Mouse (Mus musculus) heart, adult 18-20 months (tissue): ENCODE results near the gene Sept1. TPM values are rescaled to one million over a fixed set of nuclear protein-coding genes. Genes with fewer than 3 reads are reported as not detected.
A peak's percentile ranks its signal among the peaks of the same experiment; 100 is the strongest.

Source experiments
- DNase-seq, 2 experiments: peaks; one replicate each; pipeline ENCODE4 v3.0.0; 2021 to 2022; ENCODE audit warnings: mixed read lengths in 1 of 2
- long read RNA-seq, 2 experiments: library from polyadenylated mRNA; stranded (forward); transcript quantifications; one replicate each; pipeline ENCODE4 v2.0.0; 2021
- total RNA-seq, 2 experiments: library from RNA; stranded (reverse); gene quantifications; 2 replicates each; pipeline ENCODE4 v1.2.3; 2021

Gene Sept1
- 1 to 10 TPM; 3.0 to 7.7 TPM for total RNA-seq
- long read RNA-seq, experiment 1, partial matches to known transcripts: 1 of 2 reads
- long read RNA-seq, experiment 1, other reads (novel, unspliced or antisense): 0 of 2 reads
- long read RNA-seq, experiment 2, partial matches to known transcripts: 0 of 1 reads
- long read RNA-seq, experiment 2, other reads (novel, unspliced or antisense): 0 of 1 reads

DNA sequence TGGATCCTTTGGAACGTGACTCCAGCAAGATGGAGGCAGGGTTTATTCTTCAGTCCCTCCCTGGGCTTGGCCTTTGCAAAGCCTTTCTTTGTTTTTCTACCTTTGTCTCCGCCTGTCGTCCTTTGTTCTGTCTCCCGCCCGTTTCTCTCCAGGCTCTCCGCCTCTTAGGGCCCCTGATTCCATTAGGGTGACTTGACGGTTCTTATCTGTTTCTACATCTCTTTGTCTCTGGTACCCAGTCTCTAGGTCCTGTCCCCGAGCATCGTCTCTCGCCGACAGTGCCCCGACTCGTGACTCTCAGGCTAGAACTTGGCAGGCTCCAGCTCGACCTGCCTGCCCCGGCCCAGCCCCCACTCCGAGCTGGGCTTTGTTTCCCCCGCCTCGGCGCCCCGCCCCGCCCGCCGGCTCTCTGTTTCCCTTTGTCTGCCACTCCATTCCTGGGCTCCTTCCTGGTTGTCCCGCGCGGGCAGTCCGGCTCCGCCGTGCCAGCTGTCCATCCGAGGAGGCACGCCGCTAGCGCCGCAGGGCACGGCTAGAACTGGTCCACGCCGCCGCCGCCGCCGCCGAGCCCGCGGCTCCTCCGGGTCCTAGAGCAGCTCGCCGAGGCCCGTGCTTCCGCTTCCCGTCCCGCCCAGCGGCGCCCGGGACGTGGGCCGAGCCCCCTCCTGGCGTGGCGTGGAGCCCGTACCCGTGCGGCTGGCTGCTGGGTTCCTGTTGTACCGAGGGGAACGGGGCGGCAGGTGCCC is at the start of gene Sept1, which contains the start of gene Zfp553:
Sept1 (minus strand) TSS at position 509 of the 746 bp plus-strand sequence.
Zfp553 (plus strand) TSS at position 440 of the 746 bp plus-strand sequence.
- DNase-seq: peak; percentile 85 to 89

DNA sequence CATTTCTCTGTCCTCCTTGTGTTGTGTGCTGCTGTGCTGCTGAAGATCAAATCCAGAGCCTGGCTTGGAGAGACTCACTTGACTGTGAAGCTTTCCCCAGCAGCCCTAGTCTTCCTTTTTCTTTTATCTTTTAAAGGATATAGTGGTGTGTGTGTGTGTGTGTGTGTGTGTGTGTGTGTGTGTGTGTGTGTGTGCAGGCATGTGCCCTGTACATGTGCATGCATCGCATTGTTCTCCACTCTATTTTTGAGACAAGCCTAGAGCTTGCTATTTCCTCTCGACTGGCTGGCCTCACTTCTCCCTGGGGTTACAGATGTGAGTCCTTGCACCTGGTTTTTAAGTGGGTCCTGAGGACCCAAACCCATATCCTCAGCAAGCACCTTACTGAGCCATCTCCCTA is 49.3 kb upstream of the Sept1 start:
- no peak for DNase-seq

DNA sequence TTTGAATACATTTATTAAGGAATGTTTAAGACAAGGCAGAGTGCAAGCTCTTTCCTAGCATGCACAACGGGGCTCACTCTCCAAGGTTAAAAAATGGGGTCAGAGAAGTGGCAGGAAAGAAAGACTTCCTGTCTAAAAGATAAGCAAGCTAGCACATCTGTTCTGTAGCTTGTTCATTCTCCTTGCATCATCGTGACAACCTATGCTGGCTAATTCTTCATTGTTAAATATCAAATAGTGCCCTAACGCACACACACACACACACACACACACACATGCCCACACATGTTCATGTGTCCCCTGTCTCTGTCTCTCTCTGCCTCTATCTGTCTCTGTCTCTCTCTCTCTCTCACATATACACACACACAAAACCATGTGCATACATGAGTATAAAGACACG is 48.2 kb upstream of the Sept1 start:
- no peak for DNase-seq

DNA sequence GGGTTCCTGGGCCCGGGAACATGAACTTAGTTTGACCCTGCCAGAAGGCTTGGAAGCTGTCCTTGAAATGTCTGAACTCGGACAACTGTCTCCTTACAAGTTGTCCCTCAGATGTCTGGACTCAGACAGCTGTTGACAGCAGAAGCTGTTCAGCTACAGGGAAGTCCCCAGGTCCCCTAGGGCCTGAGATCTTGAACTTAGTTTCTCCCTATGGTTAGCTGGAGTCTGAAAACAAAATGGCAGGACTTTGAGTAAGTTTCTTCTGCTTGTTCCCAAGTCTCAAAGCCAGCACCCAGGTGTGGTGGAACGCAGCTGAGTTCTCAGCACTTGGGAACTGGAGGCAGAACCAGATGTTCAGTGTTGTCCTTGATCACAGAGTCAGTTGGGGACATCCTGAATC is 47.2 kb upstream of the Sept1 start:
- peak in 1 of 2 experiments; percentile 50 for DNase-seq

DNA sequence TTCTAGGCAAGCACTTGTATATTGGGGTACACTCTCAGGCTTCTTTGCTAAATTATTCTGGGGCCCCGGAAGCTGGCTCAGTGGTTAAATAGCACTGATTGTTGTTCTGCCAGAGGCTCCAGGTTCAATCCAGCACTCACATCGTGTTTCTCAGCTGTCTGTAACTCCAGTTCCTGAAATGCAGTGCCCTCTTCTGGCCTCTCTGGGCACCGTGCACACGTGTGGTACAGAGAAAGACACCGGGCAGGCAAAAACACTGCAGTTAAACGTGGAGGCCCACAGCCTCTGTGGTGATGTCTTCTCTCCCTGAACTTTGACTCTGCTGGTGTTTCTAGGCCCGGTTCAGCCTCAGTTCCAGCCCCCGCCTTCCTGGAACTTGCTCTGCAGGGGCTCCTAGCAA is 45.4 kb upstream of the Sept1 start:
- DNase-seq: peak in 1 of 2 experiments; percentile 25

DNA sequence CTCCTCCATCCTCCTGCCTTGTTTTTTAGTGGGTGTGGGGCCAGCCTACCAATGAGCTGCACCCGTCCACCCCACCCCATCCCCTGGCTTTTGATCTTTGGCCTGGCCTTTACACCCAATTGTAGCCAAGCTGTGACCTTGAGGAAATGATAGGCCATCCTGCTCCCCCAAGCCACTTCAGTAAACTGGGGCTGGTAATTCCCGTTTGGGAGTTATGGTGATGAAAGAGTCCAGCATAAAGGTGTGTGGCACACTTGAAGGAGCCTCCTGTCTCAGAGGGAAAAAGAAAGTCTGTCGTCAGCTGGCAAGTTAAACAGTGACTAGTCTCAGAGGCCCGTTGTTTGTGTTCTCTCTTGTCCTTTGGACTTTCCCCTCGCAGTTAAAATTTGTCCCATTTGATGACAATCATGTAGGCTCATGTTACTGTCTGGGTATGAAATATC is 43.6 kb upstream of the Sept1 start:
- no peak for DNase-seq

DNA sequence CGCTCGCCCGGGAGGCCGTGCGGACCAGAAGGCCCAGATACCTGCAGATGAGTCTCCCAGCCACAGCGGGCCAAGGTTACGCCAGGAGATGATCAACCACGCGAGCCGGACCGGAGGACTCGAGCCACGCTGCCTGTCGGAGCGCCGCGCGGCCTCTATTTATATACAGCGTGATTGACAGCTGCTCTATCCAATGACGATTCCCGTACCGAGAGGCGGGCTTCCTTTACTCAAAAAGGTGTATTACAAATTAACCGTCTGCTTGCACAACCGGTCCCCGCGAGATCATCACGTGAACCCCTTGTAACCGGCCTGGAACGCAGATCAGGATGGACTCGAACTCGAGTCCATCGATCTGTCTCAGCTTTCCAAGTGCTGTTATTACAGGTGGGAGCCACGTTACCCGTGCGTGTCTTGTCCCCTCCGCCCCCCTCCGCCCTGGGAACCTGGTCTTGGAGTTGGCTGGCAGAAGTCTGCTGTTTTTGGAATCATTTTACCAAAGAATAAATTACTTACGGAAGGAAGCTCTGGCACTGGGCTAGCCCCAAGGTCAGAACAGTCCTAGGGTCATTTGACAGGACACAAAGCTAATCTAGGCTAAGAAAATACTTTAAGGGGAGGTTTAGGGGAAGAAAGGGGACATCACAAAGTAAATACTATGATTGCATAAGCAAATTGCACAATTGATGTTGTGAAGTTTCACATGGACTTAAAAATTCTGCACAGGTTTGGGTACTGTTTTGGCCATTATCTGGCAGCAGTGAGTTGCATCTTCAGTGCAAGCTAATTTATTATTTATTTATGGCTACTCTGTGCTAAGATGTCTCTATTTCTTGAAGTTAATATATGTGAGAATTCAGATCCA is 41.2 kb upstream of the Sept1 start, which contains the start of gene Sephs2:
Sephs2 (minus strand) TSS at position 131 of the 865 bp plus-strand sequence.
- peak; percentile 96 to 99 for DNase-seq

DNA sequence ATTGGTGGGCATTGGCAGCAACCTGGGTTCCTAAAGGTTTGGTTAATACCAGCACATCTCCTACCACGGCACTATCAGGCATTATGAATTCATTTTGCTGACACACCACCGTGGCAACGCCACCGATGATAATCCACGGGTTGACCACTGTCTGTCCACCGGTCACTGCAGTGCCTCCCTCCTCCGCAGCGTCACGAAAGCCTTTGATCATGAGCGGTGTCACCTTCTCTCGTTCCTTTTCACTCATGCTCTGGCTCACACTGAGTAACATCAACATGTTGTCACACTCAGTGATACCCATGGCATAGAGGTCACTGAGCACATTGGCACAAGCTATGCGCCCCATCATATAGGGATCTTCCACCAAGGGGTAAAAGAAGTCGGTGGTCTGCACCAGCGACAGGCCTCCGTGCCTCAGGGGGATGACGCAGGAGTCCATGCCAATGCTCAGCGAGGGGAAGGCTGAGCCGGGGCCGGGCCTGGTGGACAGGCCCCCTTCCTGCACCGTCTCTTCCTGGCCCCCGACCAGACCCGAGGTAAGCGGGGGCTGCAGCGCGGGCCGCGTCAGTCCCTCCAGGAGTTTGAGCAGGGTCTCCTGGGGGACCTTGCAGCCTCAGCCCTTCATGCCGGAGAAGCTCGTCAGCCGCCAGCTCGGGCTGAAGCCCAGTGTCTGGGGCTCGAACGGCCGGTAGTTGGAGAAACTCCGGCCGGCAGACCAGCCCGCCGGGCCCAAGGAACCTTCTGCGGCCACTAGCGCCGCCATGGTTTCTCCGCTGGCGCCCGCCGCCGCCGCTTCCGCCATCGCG is 40.4 kb upstream of the Sept1 start:
- DNase-seq: peak in 1 of 2 experiments; percentile 45

DNA sequence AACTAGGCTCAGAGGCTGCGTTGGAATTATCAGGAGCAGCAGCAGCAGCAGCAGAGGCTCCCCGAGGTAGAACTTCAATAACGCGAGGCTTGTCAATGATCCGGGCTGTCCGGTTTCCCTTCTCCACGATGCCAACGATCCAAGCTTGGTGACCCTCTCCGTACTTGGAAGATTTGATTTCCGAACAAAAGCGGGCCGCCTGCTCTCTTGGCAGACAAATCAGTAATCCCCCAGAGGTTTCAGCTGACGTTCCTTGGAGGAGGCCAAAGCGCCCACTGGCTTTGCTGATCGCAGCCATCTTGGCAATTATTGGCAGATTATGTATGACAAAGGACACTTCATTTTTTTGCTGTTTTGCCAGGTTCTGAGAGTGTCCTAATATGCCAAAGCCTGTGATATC is 39.6 kb upstream of the Sept1 start:
- no peak for DNase-seq

DNA sequence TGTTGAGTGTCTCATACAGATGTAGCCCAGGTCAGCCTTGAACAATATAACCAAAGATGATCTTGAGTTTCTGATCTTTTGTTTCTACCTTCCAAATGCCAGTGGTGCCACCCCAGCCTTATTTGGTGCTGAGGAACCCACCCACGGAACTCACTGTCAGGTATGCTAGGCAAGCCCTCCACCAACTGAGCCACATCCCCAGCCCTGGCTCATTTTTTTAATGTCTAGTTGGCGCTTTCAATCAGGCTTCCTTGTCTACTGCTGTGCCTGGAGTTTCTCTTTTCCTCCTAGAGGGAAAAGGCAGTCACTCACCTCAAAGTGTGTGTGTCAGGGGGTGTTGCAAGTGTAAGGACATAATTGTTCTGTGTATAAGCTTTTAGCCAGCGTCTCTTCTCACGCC is 38.2 kb upstream of the Sept1 start:
- no peak for DNase-seq

DNA sequence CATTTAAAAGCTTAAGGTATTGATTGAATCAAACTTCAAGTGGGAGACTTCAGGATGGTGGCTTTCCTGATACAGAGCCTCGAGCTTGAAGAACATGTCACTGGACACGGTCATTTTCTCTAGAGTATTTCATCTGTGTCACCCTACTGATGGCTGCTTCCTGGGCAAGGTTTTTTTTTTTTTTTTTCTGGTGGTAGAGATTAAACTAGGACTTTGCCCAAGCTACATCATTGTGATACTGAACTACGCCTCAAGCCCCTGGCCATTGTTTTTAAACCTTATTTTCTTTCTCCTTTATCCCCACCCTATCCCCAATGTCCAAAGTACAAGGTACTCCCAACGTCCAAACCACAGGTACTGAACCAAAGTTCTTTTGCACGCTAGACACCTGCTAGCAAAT is 37.7 kb upstream of the Sept1 start:
- no peak for DNase-seq

DNA sequence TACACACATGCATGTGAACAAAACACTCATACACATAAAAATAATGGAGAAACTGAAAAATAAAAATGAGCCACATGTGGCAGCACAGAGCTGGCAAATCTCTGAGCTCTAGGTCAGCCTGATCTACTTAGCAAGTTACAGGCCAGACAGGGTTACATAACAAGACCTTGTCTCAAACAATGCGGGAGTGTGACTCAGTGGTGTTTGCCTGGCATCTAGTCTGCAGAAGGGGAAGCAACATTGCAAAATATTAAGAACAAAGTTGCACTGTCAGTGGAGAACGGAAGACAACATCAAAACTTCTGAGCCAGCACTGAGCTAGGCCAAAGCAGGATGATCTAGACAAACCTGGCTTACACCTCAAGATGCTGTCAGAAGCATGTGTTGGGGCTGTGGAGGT is 37.3 kb upstream of the Sept1 start:
- DNase-seq: no peak

DNA sequence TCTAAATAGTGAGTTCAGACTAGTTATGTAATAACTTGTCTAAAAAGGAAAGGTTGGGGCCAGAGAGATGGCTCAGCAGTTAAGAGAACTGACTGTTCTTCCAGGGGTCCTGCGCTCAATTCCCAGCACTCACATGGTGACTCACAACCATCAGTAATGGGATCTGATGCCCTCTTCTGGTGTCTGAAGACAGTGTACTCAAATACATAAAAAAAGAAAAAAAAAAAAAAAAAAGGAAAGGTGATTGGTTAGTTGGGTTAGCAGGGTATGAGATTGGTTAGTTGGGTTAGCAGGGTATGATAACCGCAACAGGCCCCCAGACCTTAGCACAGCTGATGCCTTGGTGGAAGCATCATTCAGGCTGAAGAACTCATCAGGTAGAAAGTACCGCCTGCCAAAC is 30.6 kb upstream of the Sept1 start:
- no peak for DNase-seq

DNA sequence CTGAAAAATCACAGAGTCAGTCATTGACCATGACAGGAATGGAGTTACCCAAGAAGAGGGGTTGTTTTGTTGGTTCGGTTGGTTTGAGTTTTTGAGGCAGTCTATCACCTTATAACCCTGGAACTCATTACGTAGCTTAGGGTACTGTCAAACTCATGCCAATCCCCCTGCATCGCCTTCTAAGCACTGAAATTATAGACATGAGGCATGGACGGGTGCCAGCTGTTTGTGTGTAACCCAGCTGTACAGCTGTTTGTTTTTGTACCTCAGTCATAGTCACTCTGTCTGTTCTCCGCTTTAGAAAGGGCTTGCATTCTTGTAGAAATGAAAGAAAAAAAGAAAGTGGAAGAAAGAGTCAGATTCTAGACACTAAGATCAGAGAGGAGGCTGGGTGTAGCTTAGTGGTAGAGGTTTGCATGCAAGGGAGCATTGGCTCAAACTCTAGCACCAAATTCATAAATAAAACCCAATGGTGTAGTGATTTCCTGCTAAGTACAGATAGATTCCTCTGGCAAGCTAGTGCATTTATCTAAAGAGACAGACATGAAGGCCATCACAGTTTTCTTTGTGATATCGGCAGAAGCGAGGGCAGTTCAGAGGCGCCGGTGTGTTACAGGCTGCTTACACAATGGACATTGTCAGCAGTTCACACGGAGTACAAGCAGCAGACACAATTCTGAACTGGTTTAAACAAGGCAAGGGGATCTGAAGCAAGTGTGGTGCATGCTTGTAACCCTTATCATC is 29.5 kb upstream of the Sept1 start:
- DNase-seq: no peak

DNA sequence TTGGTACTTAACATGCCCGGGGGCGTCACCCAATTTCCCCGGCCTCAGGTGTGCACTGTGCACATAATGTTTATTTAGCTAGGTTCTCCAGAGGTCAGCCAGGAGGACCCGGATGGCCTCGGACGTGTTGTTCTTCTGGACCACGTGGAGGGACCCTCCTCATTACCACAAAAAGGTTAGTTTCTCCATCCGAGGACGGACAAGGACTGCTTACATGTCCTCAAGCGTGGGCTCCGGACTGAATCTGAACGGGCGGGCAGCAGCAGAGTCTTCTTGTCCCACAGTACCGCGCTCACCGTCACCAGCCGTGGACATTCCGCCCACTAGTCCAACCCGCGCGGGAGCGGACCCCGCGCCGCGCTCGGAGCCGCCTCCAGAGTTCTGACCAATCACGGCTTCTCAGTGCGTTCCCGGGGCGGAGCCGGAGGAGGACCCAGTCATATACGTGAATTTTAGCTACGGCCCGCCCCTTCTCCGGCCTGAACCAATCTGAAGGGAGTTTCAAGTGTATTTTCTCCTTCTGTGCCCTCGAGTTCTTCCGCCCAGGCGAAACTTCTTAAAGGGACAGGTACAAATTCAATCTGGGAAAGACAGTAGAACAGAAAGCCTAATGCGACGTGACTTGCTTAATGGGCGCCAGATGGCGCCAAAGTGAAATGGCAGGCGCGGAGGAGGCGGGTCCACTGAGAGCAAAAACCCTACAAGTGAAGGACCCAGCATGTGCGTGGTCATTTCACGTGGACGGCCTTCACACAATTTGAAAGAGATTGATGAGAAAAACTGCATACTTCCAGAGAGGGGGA is 27.6 kb upstream of the Sept1 start, which contains the start of gene Dctpp1:
Dctpp1 (minus strand) TSS at position 401 of the 803 bp plus-strand sequence.
- DNase-seq: peak; percentile 99

DNA sequence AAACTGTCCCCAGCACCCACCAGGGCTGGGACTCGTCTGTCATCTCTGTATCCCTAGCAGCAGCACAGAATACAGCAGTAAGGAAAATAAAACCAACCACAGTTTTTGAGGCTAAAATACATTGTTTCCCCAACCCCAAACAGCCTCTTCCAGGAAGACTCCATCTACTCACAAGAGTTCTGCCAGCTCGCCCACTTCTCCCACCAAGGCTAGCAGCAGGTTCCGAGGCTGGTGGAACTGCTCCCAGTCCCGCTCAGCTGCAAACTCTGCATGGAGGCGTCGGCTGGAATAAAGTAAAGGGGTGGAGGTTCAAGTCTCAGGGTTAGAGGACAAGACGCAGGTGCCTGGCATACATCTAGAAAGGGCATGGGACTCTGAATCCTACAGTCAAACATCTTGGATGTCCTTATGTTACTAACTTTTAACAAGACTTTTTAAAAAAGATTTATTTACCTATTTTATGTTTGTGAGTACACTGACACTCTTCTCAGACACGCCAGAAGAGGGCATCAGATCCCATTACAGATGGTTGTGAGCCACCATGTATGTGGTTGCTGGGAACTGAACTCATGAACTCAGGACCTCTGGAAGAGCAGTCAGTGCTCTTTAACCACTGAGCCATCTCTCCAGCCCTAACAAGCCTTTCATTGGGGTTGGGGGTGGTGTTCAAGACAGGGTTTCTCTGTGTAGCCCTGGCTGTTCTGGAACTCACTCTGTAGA is 26.4 kb upstream of the Sept1 start:
- no peak for DNase-seq

DNA sequence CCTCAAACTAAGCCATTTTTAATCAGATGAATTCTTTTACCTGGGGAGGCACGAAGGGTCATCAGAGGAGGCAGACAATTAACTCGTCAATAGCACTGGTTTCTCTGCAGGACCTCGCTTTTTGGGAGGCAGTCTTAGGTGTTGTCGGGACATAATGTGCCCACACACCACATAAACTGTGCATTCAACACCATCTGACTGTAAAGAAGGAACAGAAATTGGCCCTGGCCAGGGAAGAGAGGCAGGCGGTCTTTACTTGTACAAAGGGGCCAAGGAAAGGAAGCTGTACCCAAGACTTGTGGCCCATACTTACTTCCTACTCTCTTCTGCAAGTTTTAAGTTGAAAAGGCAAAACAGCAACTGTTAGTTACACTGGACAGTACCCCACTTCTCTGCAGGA is 23.6 kb upstream of the Sept1 start:
- DNase-seq: peak in 1 of 2 experiments; percentile 47

DNA sequence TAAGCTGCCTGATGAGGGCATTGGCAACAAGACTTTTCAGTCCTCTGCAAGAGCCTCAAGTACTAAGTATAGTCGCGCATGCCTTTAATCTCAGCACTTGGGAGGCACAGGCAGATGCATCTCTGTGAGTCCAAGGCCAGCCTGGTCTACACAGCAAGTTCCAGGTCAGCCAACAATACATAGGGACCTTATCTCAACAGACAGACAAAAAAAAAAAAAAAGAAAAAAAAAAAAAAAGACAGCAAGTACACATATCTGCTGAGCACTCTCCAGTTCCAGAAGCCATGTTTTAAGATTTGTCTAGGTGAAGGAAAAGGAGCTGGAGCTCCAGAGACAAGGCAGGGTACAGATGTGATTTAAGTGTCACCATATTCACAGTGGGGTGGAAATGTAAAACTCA is 23.0 kb upstream of the Sept1 start:
- no peak for DNase-seq

DNA sequence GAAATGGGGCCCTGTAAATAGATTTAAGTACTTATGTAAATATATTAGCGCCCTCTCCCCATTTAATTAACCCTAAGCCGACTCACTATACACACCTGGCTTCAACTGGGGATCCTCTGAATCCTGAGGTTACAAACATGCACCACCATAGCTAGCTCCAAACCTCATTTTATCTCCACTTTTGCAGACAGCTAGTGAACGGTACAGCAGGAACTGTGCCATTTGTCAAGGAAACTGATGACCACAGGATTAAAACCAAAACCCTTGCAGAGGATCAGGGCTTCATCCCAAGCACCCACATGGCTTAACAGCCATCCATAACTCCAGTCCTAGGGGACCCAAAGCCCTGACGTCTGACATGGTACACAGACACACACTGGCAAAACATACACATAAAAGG is 22.1 kb upstream of the Sept1 start:
- DNase-seq: no peak
